ENCODE assay signal across 21 mouse cellular contexts in genomic region chr8:93317031-93317430, GRCm38 (mm10). TPM values are rescaled to one million over a fixed set of nuclear protein-coding genes. Genes with fewer than 3 reads are reported as not detected.
"Had no signal": no experiment of that assay in that cellular context is flagged by ENCODE, and none has a peak within 500 bp of the region (broad histone marks: within the 10 kb centered on the region; RNA-seq: fewer than 3 reads in every experiment).

No protein-coding gene starts in this region.

- H3K36me3 ChIP-seq: neural tube, embryonic 13.5 days; neural tube, embryonic 15.5 days; stomach, embryonic 15.5 days had no signal

- H3K9ac ChIP-seq: neural tube, embryonic 13.5 days; neural tube, embryonic 15.5 days; stomach, embryonic 15.5 days had no signal

- H3K4me1 ChIP-seq: neural tube, embryonic 13.5 days; neural tube, embryonic 15.5 days; stomach, embryonic 15.5 days had no signal

- DNase-seq: retina, postnatal 1 day; right cerebral cortex, adult 18-20 months; right cerebral cortex, postnatal 14 days; right cerebral cortex, postnatal 25 days; right cerebral cortex, postnatal 4 days; spleen, adult 18-20 months; thymus, adult 18-20 months; thymus, adult 2 months; thymus, postnatal 14 days; thymus, postnatal 25 days; thymus, postnatal 36 days; thymus, postnatal 4 days had no signal

- H3K27ac ChIP-seq: neural tube, embryonic 13.5 days; neural tube, embryonic 15.5 days; stomach, embryonic 15.5 days; stomach, postnatal 0 days had no signal

- H3K4me3 ChIP-seq: neural tube, embryonic 13.5 days; neural tube, embryonic 15.5 days; stomach, embryonic 15.5 days had no signal

- H3K4me2 ChIP-seq: neural tube, embryonic 13.5 days; neural tube, embryonic 15.5 days; stomach, embryonic 15.5 days had no signal

- H3K9me3 ChIP-seq: neural tube, embryonic 13.5 days; neural tube, embryonic 15.5 days; stomach, embryonic 15.5 days had no signal

- H3K27me3 ChIP-seq: neural tube, embryonic 13.5 days; neural tube, embryonic 15.5 days; stomach, embryonic 15.5 days had no signal

RNA-seq across cellular contexts. Expression of gene Ces1g, which starts 20.1 kb away (rescaled TPM):
- total RNA-seq: neutrophil, adult 5-6 weeks had no signal
- polyA plus RNA-seq: neural tube, embryonic 13.5 days; neural tube, embryonic 14.5 days; neural tube, embryonic 15.5 days; spleen, adult 2 months; stomach, embryonic 14.5 days; thymus, postnatal 0 days had no signal

RNA-seq across cellular contexts. Expression of gene Ces1f, which starts 37.5 kb away (rescaled TPM):
- total RNA-seq: neutrophil, adult 5-6 weeks had no signal
- polyA plus RNA-seq: neural tube, embryonic 13.5 days; neural tube, embryonic 14.5 days; neural tube, embryonic 15.5 days; stomach, embryonic 14.5 days had no signal
